Mouse (Mus musculus) left cerebral cortex, adult 18-20 months (tissue): ENCODE measurements around the gene Pars2. TPM values are rescaled to one million over a fixed set of nuclear protein-coding genes. Genes with fewer than 3 reads are reported as not detected.

Source experiments
- DNase-seq, 2 experiments: peaks; one replicate each; pipeline ENCODE4 v3.0.0; 2021 to 2022; ENCODE audit warnings: low spot score in 2 of 2, mixed read lengths in 1 of 2
- long read RNA-seq, 2 experiments: library from polyadenylated mRNA; stranded (forward); transcript quantifications; one replicate each; pipeline ENCODE4 v2.0.0; 2021
- total RNA-seq, 2 experiments: library from RNA; stranded (reverse); gene quantifications; 2 replicates each; pipeline ENCODE4 v1.2.3; 2021

Gene Pars2
- 1 to 10 TPM; 6.2 to 6.7 TPM for total RNA-seq
- long read RNA-seq, experiment 1, transcript Pars2-201 (2 exons, 2,191 nt), result major isoform, 8 of 14 reads
- long read RNA-seq, experiment 1, partial matches to known transcripts, result 0 of 14 reads
- long read RNA-seq, experiment 1, other reads (novel, unspliced or antisense), result 2 of 14 reads
- long read RNA-seq, experiment 2, transcript Pars2-201 (2 exons, 2,191 nt), result major isoform, 6 of 16 reads
- long read RNA-seq, experiment 2, partial matches to known transcripts, result 0 of 16 reads
- long read RNA-seq, experiment 2, other reads (novel, unspliced or antisense), result 5 of 16 reads

GRCm38 (mm10) chr4:106650833-106651527 lies at the start of gene Pars2:
Gene Pars2 (plus strand): TSS chr4:106651069.
- DNase-seq, result peak; percentile 98 to 99

GRCm38 (mm10) chr4:106606639-106607554 lies 44.0 kb upstream of the Pars2 start:
- no peak for DNase-seq

- DNase-seq, result no peak
Observed at GRCm38 (mm10) chr4:106607905-106608304, 43.0 kb upstream of the Pars2 start.

GRCm38 (mm10) chr4:106613105-106613504 lies 37.8 kb upstream of the Pars2 start:
- no peak for DNase-seq

GRCm38 (mm10) chr4:106613560-106613959 lies 37.3 kb upstream of the Pars2 start:
- DNase-seq, result no peak

- DNase-seq, result peak; percentile 74 to 75
Observed at GRCm38 (mm10) chr4:106614180-106614797, 36.6 kb upstream of the Pars2 start.

GRCm38 (mm10) chr4:106614881-106615280 lies 36.0 kb upstream of the Pars2 start:
- no peak for DNase-seq

- DNase-seq, result no peak
Observed at GRCm38 (mm10) chr4:106615637-106616036, 35.2 kb upstream of the Pars2 start.

- peak in 1 of 2 experiments; percentile 52 for DNase-seq
Observed at GRCm38 (mm10) chr4:106617056-106617455, 33.8 kb upstream of the Pars2 start, which contains the start of gene Lexm. Gene Lexm (minus strand): TSS chr4:106617241.

- DNase-seq, result no peak
Observed at GRCm38 (mm10) chr4:106618898-106619297, 32.0 kb upstream of the Pars2 start.

GRCm38 (mm10) chr4:106621428-106621827 lies 29.4 kb upstream of the Pars2 start:
- no peak for DNase-seq

GRCm38 (mm10) chr4:106622030-106622493 lies 28.8 kb upstream of the Pars2 start, which contains the start of gene Ttc22:
Gene Ttc22 (plus strand): TSS chr4:106622432.
- DNase-seq, result no peak

GRCm38 (mm10) chr4:106622712-106623111 lies 28.2 kb upstream of the Pars2 start:
- DNase-seq, result no peak

- DNase-seq, result no peak
Observed at GRCm38 (mm10) chr4:106624271-106624670, 26.6 kb upstream of the Pars2 start.

GRCm38 (mm10) chr4:106627809-106628208 lies 23.1 kb upstream of the Pars2 start:
- no peak for DNase-seq

GRCm38 (mm10) chr4:106628650-106629360 lies 22.1 kb upstream of the Pars2 start:
- no peak for DNase-seq

- no peak for DNase-seq
Observed at GRCm38 (mm10) chr4:106629374-106629773, 21.5 kb upstream of the Pars2 start.

GRCm38 (mm10) chr4:106630333-106631220 lies 20.3 kb upstream of the Pars2 start:
- peak; percentile 89 to 91 for DNase-seq

- no peak for DNase-seq
Observed at GRCm38 (mm10) chr4:106632313-106632712, 18.6 kb upstream of the Pars2 start.
